Mouse (Mus musculus): ENCODE data around the gene Rpp38. TPM values are rescaled to one million over a fixed set of nuclear protein-coding genes. Genes with fewer than 3 reads are reported as not detected.

The Rpp38 gene
- polyA plus RNA-seq, 1 experiment from 2014 or later = 12.6 TPM

GRCm38 (mm10) chr2:3332056-3332455 is 387 bp downstream of the Rpp38 start:
- 0 out of 2 replicates have a peak, but pooled peaks cover 5% of the 10 kb centered on the region for H3K27me3 ChIP-seq (replicated peaks)
- H3K27ac ChIP-seq (ENCODE audit: poor library complexity, severe bottlenecking) = peak overlapping the region; percentile 50
- WGBS = 1% methylated on average over 20 of the region's 21 CpGs
- no peak for ATAC-seq (ENCODE audit: insufficient number of reproducible peaks, low FRiP score)
- H3K36me3 ChIP-seq = peaks cover 18% of the 10 kb centered on the region
- H3K9me3 ChIP-seq (replicated peaks) = no peaks in the 10 kb centered on the region
- H3K4me1 ChIP-seq (replicated peaks) = peaks cover 15% of the 10 kb centered on the region
- H3K9ac ChIP-seq = peak overlapping the region; percentile 77
- H3K4me2 ChIP-seq = peak overlapping the region; percentile 79
- H3K4me3 ChIP-seq = peak overlapping the region; percentile 58

- peaks cover 22% of the 10 kb centered on the region for H3K36me3 ChIP-seq
- peak overlapping the region; percentile 58 for H3K4me3 ChIP-seq
- peak overlapping the region; percentile 79 for H3K4me2 ChIP-seq
- H3K27me3 ChIP-seq (replicated peaks) = 0 out of 2 replicates have a peak, but pooled peaks cover 2% of the 10 kb centered on the region
- no peak for ATAC-seq (ENCODE audit: insufficient number of reproducible peaks, low FRiP score)
- H3K9me3 ChIP-seq (replicated peaks) = no peaks in the 10 kb centered on the region
- WGBS = 69% methylated on average over 5 of the region's 5 CpGs
- no peak overlapping the region for H3K27ac ChIP-seq (ENCODE audit: poor library complexity, severe bottlenecking)
- peaks cover 15% of the 10 kb centered on the region for H3K4me1 ChIP-seq (replicated peaks)
- peak overlapping the region; percentile 77 for H3K9ac ChIP-seq
These were observed 1.3 kb downstream of the Rpp38 start for GRCm38 (mm10) chr2:3331071-3331703.

GRCm38 (mm10) chr2:3327351-3327750 is 5.1 kb downstream of the Rpp38 start:
- H3K27ac ChIP-seq (ENCODE audit: poor library complexity, severe bottlenecking) = no peak overlapping the region
- 38% methylated on average over 1 of the region's 1 CpGs for whole genome bisulfite sequencing

DNA sequence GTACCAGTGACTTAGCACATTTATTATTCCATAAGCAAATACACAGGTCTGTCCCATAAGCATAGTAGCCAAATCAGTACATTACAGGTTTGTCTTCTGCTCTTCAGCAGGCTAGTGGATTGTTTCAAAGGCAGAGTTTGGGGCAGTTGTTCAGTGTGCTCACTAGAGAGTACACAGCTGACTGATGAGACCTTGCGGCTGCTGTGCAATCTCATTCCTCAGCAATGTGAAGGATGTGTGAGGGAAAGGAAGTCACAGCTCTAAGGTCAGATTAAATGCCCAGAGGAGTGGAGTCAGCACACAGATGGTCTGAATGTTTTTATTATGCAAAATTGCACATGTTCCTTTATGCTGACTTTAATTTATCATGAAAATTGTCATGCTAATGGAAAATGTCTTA is 5.9 kb downstream of the Rpp38 start:
- H3K9me3 ChIP-seq (replicated peaks) = no peaks in the 10 kb centered on the region
- peaks cover 12% of the 10 kb centered on the region for H3K4me1 ChIP-seq (replicated peaks)
- no peak overlapping the region for H3K4me2 ChIP-seq
- H3K36me3 ChIP-seq = peaks cover 58% of the 10 kb centered on the region
- H3K9ac ChIP-seq = no peak overlapping the region
- ATAC-seq (ENCODE audit: insufficient number of reproducible peaks, low FRiP score) = no peak
- no peaks in the 10 kb centered on the region for H3K27me3 ChIP-seq (replicated peaks)
- 43% methylated on average over 1 of the region's 1 CpGs for WGBS
- H3K4me3 ChIP-seq = no peak overlapping the region
- H3K27ac ChIP-seq (ENCODE audit: poor library complexity, severe bottlenecking) = no peak overlapping the region

More at GRCm38 (mm10) chr2:3327351-3327750, 5.1 kb downstream of the Rpp38 start:
- no peaks in the 10 kb centered on the region for H3K9me3 ChIP-seq (replicated peaks)
- H3K4me1 ChIP-seq (replicated peaks) = peaks cover 14% of the 10 kb centered on the region
- no peak overlapping the region for H3K4me2 ChIP-seq
- no peak overlapping the region for H3K4me3 ChIP-seq
- no peak overlapping the region for H3K9ac ChIP-seq
- ATAC-seq (ENCODE audit: insufficient number of reproducible peaks, low FRiP score) = no peak
- H3K36me3 ChIP-seq = peaks cover 54% of the 10 kb centered on the region
- no peaks in the 10 kb centered on the region for H3K27me3 ChIP-seq (replicated peaks)

- ATAC-seq (ENCODE audit: insufficient number of reproducible peaks, low FRiP score) = no peak
- no peak overlapping the region for H3K9ac ChIP-seq
- H3K9me3 ChIP-seq (replicated peaks) = no peaks in the 10 kb centered on the region
- H3K4me1 ChIP-seq (replicated peaks) = 0 out of 2 replicates have a peak, but pooled peaks cover 2% of the 10 kb centered on the region
- no peaks in the 10 kb centered on the region for H3K27me3 ChIP-seq (replicated peaks)
- H3K4me3 ChIP-seq = no peak overlapping the region
- 90% methylated on average over 7 of the region's 7 CpGs for WGBS
- H3K36me3 ChIP-seq = peaks cover 61% of the 10 kb centered on the region
- no peak overlapping the region for H3K27ac ChIP-seq (ENCODE audit: poor library complexity, severe bottlenecking)
- no peak overlapping the region for H3K4me2 ChIP-seq
These were observed 7.9 kb downstream of the Rpp38 start for GRCm38 (mm10) chr2:3324381-3325130.

- Histone ChIP-seq H3K27ac (ENCODE audit: poor library complexity, severe bottlenecking) (no peak overlapping the region), H3K27me3 (replicated peaks) (no peaks in the 10 kb centered on the region), H3K4me3 (no peak overlapping the region), H3K36me3 (peaks cover 60% of the 10 kb centered on the region), H3K4me2 (no peak overlapping the region), H3K9ac (no peak overlapping the region), H3K4me1 (replicated peaks) (0 out of 2 replicates have a peak, but pooled peaks cover 2% of the 10 kb centered on the region), H3K9me3 (replicated peaks) (no peaks in the 10 kb centered on the region)
- no peak for ATAC-seq (ENCODE audit: insufficient number of reproducible peaks, low FRiP score)
- 86% methylated on average over 2 of the region's 2 CpGs for WGBS
These were observed 9.3 kb downstream of the Rpp38 start for GRCm38 (mm10) chr2:3323132-3323531.

DNA sequence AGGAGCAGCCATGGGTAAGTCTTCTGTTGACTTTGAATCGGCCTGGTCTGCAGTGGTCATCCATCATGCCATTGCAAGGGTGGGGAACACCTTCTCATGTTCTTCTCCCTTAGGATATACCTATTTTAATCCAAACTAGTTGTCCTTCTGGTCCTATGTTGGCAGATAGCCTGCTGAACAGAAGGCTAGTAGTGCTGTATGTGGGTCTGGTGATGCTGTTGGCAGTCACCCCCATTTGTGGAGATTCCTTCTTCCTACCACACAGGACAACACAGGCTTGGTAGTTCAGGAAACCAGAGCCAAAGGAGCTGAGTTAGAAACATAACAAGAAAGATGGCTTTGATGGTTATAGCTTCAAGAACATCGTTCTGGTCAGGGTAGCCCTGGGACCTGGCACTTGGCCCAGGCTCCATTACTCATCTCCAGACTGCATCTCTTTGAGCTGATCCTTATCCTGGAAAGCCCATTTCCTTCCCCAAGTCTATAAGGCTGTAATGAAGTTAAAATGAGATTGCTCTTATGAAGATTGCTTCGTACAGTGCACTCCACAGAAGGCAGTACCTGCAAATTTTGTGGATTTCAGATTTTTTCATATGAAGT is 26.9 kb downstream of the Rpp38 start:
- 81% methylated on average over 3 of the region's 3 CpGs for WGBS
- ATAC-seq (ENCODE audit: insufficient number of reproducible peaks, low FRiP score) = no peak
- Histone ChIP-seq H3K4me2 (no peak overlapping the region), H3K27me3 (replicated peaks) (no peaks in the 10 kb centered on the region), H3K9ac (no peak overlapping the region), H3K36me3 (peaks cover 24% of the 10 kb centered on the region), H3K4me1 (replicated peaks) (no peaks in the 10 kb centered on the region), H3K9me3 (replicated peaks) (peaks cover 7% of the 10 kb centered on the region; the same call in 1 of the 2 replicates), H3K4me3 (no peak overlapping the region), H3K27ac (ENCODE audit: poor library complexity, severe bottlenecking) (no peak overlapping the region)

- Histone ChIP-seq H3K4me1 (replicated peaks) (peaks cover 8% of the 10 kb centered on the region), H3K4me2 (no peak overlapping the region), H3K9me3 (replicated peaks) (no peaks in the 10 kb centered on the region), H3K36me3 (no peaks in the 10 kb centered on the region), H3K9ac (no peak overlapping the region), H3K27me3 (replicated peaks) (no peaks in the 10 kb centered on the region), H3K27ac (ENCODE audit: poor library complexity, severe bottlenecking) (no peak overlapping the region), H3K4me3 (no peak overlapping the region)
- 86% methylated on average over 7 of the region's 7 CpGs for WGBS
- ATAC-seq (ENCODE audit: insufficient number of reproducible peaks, low FRiP score) = no peak
These were observed 36.6 kb downstream of the Rpp38 start for GRCm38 (mm10) chr2:3295826-3296225.

DNA sequence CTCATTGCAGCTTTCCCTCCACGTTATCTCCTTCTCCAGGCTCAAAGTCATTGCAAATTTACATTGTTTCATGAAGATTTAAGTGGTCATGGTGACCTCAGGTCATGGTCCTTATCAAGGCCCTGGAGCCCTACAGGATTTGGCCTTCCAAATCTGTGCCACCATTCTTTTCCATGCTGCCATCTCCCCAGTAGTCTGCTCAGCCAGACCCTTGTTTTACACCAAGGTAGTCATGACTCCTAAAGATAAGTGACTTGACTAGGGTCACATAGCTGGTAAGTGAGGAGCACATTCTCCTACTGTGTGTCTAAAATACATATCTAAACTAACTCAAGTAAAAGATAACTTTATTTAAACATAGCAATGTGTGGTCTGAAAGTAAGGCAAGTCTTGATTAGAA is 40.3 kb downstream of the Rpp38 start:
- Histone ChIP-seq H3K9me3 (replicated peaks) (no peaks in the 10 kb centered on the region), H3K27me3 (replicated peaks) (no peaks in the 10 kb centered on the region), H3K36me3 (no peaks in the 10 kb centered on the region), H3K27ac (ENCODE audit: poor library complexity, severe bottlenecking) (no peak overlapping the region), H3K4me2 (no peak overlapping the region), H3K4me3 (no peak overlapping the region), H3K4me1 (replicated peaks) (peaks cover 5% of the 10 kb centered on the region; the same call in 1 of the 2 replicates), H3K9ac (no peak overlapping the region)
- 56% methylated on average over 1 of the region's 1 CpGs for WGBS
- ATAC-seq (ENCODE audit: insufficient number of reproducible peaks, low FRiP score) = no peak

DNA sequence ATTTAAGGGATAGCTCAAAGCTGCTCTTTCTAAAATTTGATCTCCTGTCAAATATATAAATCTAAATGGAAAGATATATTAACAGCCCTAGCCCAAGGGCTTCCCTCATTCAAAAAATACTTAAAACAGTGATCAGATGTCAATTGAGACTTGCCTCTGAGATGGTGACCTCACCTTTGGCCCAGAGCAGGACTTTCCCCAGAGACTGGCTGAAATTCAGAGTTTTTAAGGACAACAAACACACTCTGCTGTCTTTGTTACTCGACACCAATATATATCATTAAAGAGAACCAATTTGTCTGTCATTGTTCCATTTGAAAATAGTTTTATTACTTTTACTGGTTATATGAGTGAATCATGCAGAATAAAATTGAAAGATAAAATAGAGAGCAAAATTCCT is 42.9 kb downstream of the Rpp38 start:
- Histone ChIP-seq H3K4me1 (replicated peaks) (peaks cover 12% of the 10 kb centered on the region), H3K27ac (ENCODE audit: poor library complexity, severe bottlenecking) (no peak overlapping the region), H3K9me3 (replicated peaks) (no peaks in the 10 kb centered on the region), H3K4me3 (no peak overlapping the region), H3K27me3 (replicated peaks) (no peaks in the 10 kb centered on the region), H3K9ac (no peak overlapping the region), H3K36me3 (no peaks in the 10 kb centered on the region), H3K4me2 (no peak overlapping the region)
- WGBS = 88% methylated on average over 1 of the region's 1 CpGs
- no peak for ATAC-seq (ENCODE audit: insufficient number of reproducible peaks, low FRiP score)

DNA sequence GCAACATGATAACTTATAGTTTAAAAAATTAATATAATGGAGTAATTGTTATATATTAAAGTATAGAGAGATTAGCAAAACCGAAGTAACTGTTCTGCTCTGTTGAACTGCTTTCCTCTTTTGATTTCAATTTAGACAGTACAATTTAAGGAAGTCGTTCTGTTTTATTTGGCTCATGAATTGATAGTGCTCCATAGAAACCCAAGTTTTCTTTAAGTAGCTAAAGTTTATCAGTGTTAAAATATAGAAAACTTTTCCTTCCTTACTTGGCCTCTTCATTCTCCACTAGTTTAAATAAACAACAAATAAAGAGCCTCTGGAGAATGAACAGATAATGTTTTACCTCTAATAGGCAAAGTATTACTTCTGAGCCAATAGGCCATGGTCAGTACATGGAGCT is 46.2 kb downstream of the Rpp38 start:
- ATAC-seq (ENCODE audit: insufficient number of reproducible peaks, low FRiP score) = no peak
- peaks cover 18% of the 10 kb centered on the region for H3K4me1 ChIP-seq (replicated peaks)
- H3K27ac ChIP-seq (ENCODE audit: poor library complexity, severe bottlenecking) = no peak overlapping the region
- H3K4me2 ChIP-seq = no peak overlapping the region
- H3K4me3 ChIP-seq = no peak overlapping the region
- no peak overlapping the region for H3K9ac ChIP-seq
- no peaks in the 10 kb centered on the region for H3K36me3 ChIP-seq
- H3K27me3 ChIP-seq (replicated peaks) = no peaks in the 10 kb centered on the region
- H3K9me3 ChIP-seq (replicated peaks) = no peaks in the 10 kb centered on the region
- 62% methylated on average over 2 of the region's 2 CpGs for WGBS

All from heart, embryonic 12.5 days (tissue).